Mouse (Mus musculus): ENCODE data around the gene Tnr.

GRCm38 (mm10) chr1:159524051-159524549 lies 531 bp downstream of the Tnr start:
- TF ChIP-seq CTCF (IDR thresholded peaks at IDR 0.05; ENCODE audit: borderline replicate concordance, control insufficient read depth, extremely low read depth, insufficient read depth, low read length, poor library complexity) (no peak), POLR2A (IDR thresholded peaks at IDR 0.05; ENCODE audit: control insufficient read depth, extremely low read depth, insufficient read depth, low read length, poor library complexity) (no peak)
